Mouse (Mus musculus) embryonic facial prominence, embryonic 15.5 days (tissue): ENCODE results near the gene Hist2h3c1. TPM values are rescaled to one million over a fixed set of nuclear protein-coding genes. Genes with fewer than 3 reads are reported as not detected.
"Not testable (repeated sequence)": the region's sequence is repeated elsewhere in the genome, so short reads cannot be mapped to it uniquely, and the experiment has no call there.

Experiments used
- ATAC-seq: fragments of 200-750 bp; cut with Nextera tagmentation; 2 replicates; pipeline ENCODE4 v1.8.0; 2017; ENCODE audit warnings: low read depth, moderate TSS enrichment; ENCODE audit not compliant: insufficient number of reproducible peaks, low FRiP score, low TSS enrichment
- H3K27ac ChIP-seq: fragments of 300-500 bp; sonication (generic); replicated peaks from 2 replicates; pipeline ENCODE4 v1.5.1; 2015; ENCODE audit warnings: mild to moderate bottlenecking, inconsistent platforms
- H3K27me3 ChIP-seq: fragments of 300-500 bp; sonication (generic); 2 replicates; pipeline ENCODE4 v1.6.1; 2015; ENCODE audit warnings: inconsistent platforms
- H3K36me3 ChIP-seq: fragments of 300-500 bp; sonication (generic); 2 replicates; pipeline ENCODE4 v1.6.1; 2015; ENCODE audit warnings: mild to moderate bottlenecking, inconsistent platforms
- H3K4me1 ChIP-seq: fragments of 300-500 bp; sonication (generic); 2 replicates; pipeline ENCODE4 v1.6.1; 2015; ENCODE audit warnings: inconsistent platforms
- H3K4me2 ChIP-seq: fragments of 300-500 bp; sonication (generic); replicated peaks from 2 replicates; pipeline ENCODE4 v1.6.1; 2015; ENCODE audit warnings: mild to moderate bottlenecking, inconsistent platforms
- H3K4me3 ChIP-seq: fragments of 300-500 bp; sonication (generic); replicated peaks from 2 replicates; pipeline ENCODE4 v1.5.1; 2015; ENCODE audit warnings: mild to moderate bottlenecking, inconsistent platforms
- H3K9ac ChIP-seq: fragments of 300-500 bp; sonication (generic); 2 replicates; pipeline ENCODE4 v1.6.1; 2015; ENCODE audit warnings: inconsistent platforms
- H3K9me3 ChIP-seq: fragments of 300-500 bp; sonication (generic); replicated peaks from 2 replicates; pipeline ENCODE4 v1.6.1; 2016; ENCODE audit warnings: inconsistent platforms
- WGBS: fragments of 180-500 bp; shearing (Covaris S2); methylation state at CpG from one replicate; pipeline ENCODE4 v1.1.7; 2015; 5-methylcytosine and 5-hydroxymethylcytosine counted together
- polyA plus RNA-seq: library from polyadenylated mRNA; unstranded; fragments of >200 nt; fragmentation: Nextera tagmentation; extraction: Ambion mirVana; gene quantifications from 2 replicates; pipeline ENCODE4 v1.2.1, GENCODE M21; 2015

The Hist2h3c1 gene
- polyA plus RNA-seq, 1 experiment from 2014 or later, result 1.6 TPM

DNA sequence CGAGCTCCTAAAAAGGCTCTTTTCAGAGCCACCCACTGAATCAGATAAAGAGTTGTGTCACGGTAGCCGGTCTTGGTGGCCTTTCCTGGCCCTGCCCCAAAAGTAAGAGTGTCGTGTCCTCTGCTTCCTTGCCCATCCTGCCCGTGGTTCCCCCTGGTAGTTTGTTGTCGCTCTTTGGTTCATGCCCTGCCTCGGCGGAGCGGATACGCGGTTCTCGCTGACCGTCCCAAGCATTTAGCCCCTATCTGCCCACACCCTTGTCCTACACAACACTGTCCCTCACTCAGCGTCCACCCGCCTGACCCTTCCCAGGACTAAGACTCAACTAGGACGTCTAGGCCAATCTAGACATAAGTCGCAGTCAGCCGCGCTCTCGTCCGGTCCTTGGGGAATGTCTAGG lies 467 bp upstream of the Hist2h3c1 start:
- Histone ChIP-seq H3K4me1 (peaks cover 27% of the 10 kb centered on the region), H3K4me3 (peak overlapping the region; percentile 36), H3K4me2 (0 out of 2 replicates have a peak overlapping the region, but pooled peaks have one; percentile 25)

DNA sequence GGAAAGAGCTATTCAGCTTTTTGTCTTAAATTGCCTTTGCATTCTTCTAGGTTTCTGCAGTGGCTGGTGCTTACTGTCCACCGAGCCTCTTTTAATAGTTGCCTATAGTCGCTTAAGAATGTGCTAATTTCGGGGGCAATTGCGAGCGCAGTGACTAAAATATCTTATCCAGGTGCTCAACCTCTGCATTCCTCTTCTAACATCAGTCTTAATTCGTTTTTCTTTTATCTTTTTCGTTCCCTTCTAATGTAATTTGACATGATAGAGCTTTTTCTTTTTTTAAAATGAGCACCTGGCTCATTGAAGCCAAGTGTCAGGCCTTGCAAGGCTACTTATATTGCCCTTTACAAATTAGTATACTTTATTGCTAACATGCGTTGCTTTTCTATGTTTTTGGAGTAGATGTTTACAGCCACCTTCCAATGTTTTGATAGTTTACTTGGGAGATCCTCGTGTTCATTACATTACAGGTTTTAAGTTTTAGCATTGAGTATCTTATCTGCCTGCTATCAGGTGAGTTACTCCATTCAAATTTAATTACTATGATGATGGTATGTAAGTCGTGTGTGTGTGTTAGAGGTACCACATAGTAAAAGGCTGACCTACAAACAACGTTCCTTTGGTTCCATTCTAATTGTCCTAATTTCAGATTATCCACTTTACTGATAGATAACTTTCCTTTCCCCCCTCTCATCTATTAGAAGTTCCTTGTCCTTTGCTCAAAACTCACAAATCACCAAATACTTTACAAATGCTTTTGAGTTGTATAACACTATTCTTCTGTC lies 1.1 kb downstream of the Hist2h3c1 start:
- Histone ChIP-seq H3K27ac (0 out of 2 replicates have a peak overlapping the region, but pooled peaks have one; percentile 51), H3K4me3 (peak overlapping the region; percentile 41), H3K9me3 (no peaks in the 10 kb centered on the region), H3K36me3 (no peaks in the 10 kb centered on the region), H3K4me1 (peaks cover 22% of the 10 kb centered on the region), H3K9ac (peak overlapping the region; percentile 40), H3K4me2 (peak overlapping the region; percentile 44), H3K27me3 (no peaks in the 10 kb centered on the region)
- ATAC-seq, result no peak
- 1% methylated on average over 11 of the region's 11 CpGs for WGBS

More for the DNA sequence above, 467 bp upstream of the Hist2h3c1 start:
- not testable (repeated sequence) for H3K9me3 ChIP-seq, ATAC-seq, H3K27me3 ChIP-seq, H3K36me3 ChIP-seq, H3K9ac ChIP-seq
- H3K27ac ChIP-seq, result peak overlapping the region; percentile 83; the same call in 1 of the 2 replicates
- WGBS, result under 1% methylated on average over 11 of the region's 21 CpGs

- no peaks in the 10 kb centered on the region for H3K9me3 ChIP-seq
- H3K27ac ChIP-seq, result no peak overlapping the region
- H3K4me3 ChIP-seq, result peak overlapping the region; percentile 41
- no peaks in the 10 kb centered on the region for H3K27me3 ChIP-seq
- no peak overlapping the region for H3K9ac ChIP-seq
- WGBS, result 51% methylated on average over 6 of the region's 6 CpGs
- peaks cover 19% of the 10 kb centered on the region for H3K4me1 ChIP-seq
- H3K36me3 ChIP-seq, result no peaks in the 10 kb centered on the region
- peak overlapping the region; percentile 44 for H3K4me2 ChIP-seq
- ATAC-seq, result no peak
Observed at GRCm38 (mm10) chr3:96248141-96249033, 1.9 kb downstream of the Hist2h3c1 start.

GRCm38 (mm10) chr3:96249034-96249345 lies 2.5 kb downstream of the Hist2h3c1 start:
- H3K4me2 ChIP-seq, result peak overlapping the region; percentile 44
- no peaks in the 10 kb centered on the region for H3K36me3 ChIP-seq
- peaks cover 17% of the 10 kb centered on the region for H3K4me1 ChIP-seq
- peak overlapping the region; percentile 41; the same call in 1 of the 2 replicates for H3K4me3 ChIP-seq
- no peak overlapping the region for H3K27ac ChIP-seq
- 53% methylated on average over 4 of the region's 4 CpGs for WGBS
- H3K9ac ChIP-seq, result no peak overlapping the region
- H3K9me3 ChIP-seq, result no peaks in the 10 kb centered on the region
- no peaks in the 10 kb centered on the region for H3K27me3 ChIP-seq
- ATAC-seq, result no peak

- no peaks in the 10 kb centered on the region for H3K9me3 ChIP-seq
- H3K4me1 ChIP-seq, result peaks cover 15% of the 10 kb centered on the region; the same call in 1 of the 2 replicates
- WGBS, result 49% methylated on average over 3 of the region's 3 CpGs
- H3K4me2 ChIP-seq, result no peak overlapping the region
- no peaks in the 10 kb centered on the region for H3K36me3 ChIP-seq
- H3K27ac ChIP-seq, result no peak overlapping the region
- H3K9ac ChIP-seq, result no peak overlapping the region
- no peaks in the 10 kb centered on the region for H3K27me3 ChIP-seq
- H3K4me3 ChIP-seq, result no peak overlapping the region
- no peak for ATAC-seq
Observed at GRCm38 (mm10) chr3:96250890-96251289, 4.4 kb downstream of the Hist2h3c1 start.

- H3K9ac ChIP-seq, result no peak overlapping the region
- no peaks in the 10 kb centered on the region for H3K27me3 ChIP-seq
- peaks cover 15% of the 10 kb centered on the region; the same call in 1 of the 2 replicates for H3K4me1 ChIP-seq
- no peak overlapping the region for H3K27ac ChIP-seq
- no peak overlapping the region for H3K4me3 ChIP-seq
- ATAC-seq, result no peak
- H3K4me2 ChIP-seq, result no peak overlapping the region
- no peaks in the 10 kb centered on the region for H3K36me3 ChIP-seq
- H3K9me3 ChIP-seq, result no peaks in the 10 kb centered on the region
- 83% methylated on average over 3 of the region's 3 CpGs for WGBS
Observed at GRCm38 (mm10) chr3:96251787-96252186, 5.3 kb downstream of the Hist2h3c1 start.

GRCm38 (mm10) chr3:96254683-96255355 lies 8.3 kb downstream of the Hist2h3c1 start:
- Histone ChIP-seq H3K4me1 (0 out of 2 replicates have a peak, but pooled peaks cover 5% of the 10 kb centered on the region), H3K9ac (no peak overlapping the region), H3K4me2 (no peak overlapping the region), H3K36me3 (no peaks in the 10 kb centered on the region), H3K27ac (no peak overlapping the region), H3K4me3 (no peak overlapping the region), H3K9me3 (no peaks in the 10 kb centered on the region), H3K27me3 (no peaks in the 10 kb centered on the region)
- no peak for ATAC-seq
- WGBS, result 37% methylated on average over 10 of the region's 10 CpGs

- Histone ChIP-seq H3K27ac (no peak overlapping the region), H3K4me3 (no peak overlapping the region), H3K9me3 (no peaks in the 10 kb centered on the region), H3K36me3 (no peaks in the 10 kb centered on the region), H3K4me2 (no peak overlapping the region), H3K27me3 (no peaks in the 10 kb centered on the region), H3K9ac (no peak overlapping the region), H3K4me1 (0 out of 2 replicates have a peak, but pooled peaks cover 5% of the 10 kb centered on the region)
- 68% methylated on average over 5 of the region's 5 CpGs for WGBS
- no peak for ATAC-seq
Observed at GRCm38 (mm10) chr3:96255926-96256593, 9.6 kb downstream of the Hist2h3c1 start.

DNA sequence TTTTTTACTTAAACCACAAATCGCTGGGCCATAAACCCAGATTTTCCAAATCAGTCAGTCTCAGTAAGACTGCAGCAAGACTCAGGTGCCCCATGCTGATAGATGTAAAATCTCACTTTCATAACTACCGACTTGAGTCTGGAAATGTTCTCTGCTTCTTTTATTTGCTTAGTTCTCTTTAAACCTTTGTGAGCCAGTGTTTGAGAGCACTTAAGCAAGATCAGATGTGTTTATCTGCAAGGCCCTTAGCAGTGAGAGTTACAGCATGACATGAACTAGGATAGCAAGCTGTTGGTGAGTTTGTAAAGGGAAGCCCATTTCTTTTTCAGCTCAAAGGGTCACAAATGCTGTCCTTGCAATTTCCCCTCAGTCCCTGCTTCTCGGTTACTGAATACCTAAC lies 10.7 kb downstream of the Hist2h3c1 start:
- Histone ChIP-seq H3K4me1 (peaks cover 12% of the 10 kb centered on the region), H3K9ac (no peak overlapping the region), H3K9me3 (no peaks in the 10 kb centered on the region), H3K27me3 (no peaks in the 10 kb centered on the region), H3K36me3 (no peaks in the 10 kb centered on the region), H3K27ac (no peak overlapping the region), H3K4me2 (no peak overlapping the region), H3K4me3 (no peak overlapping the region)
- WGBS, result 63% methylated on average over 3 of the region's 3 CpGs
- no peak for ATAC-seq

DNA sequence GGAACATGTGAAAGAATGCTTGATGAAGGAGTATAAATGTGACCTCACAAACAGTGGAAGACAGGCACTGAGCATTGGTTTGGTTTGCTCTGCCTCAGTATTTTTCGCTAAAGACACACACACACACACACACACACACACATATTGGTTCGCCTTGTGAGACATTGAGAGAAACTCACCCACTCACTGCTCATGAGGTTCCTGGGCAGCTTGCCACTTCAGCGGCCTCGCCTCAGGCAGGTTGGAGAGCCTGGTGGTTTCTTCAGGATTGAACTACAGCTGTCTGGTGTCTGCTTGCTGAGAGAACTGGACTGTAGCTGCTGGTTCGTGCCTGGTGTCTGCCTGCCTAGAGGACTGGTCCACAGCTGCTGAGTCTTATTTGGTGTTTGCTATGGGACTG lies 13.7 kb downstream of the Hist2h3c1 start:
- no peak for ATAC-seq
- H3K27me3 ChIP-seq, result no peaks in the 10 kb centered on the region
- H3K4me3 ChIP-seq, result no peak overlapping the region
- H3K4me2 ChIP-seq, result no peak overlapping the region
- H3K9ac ChIP-seq, result no peak overlapping the region
- H3K36me3 ChIP-seq, result no peaks in the 10 kb centered on the region
- H3K4me1 ChIP-seq, result peaks cover 21% of the 10 kb centered on the region
- 94% methylated on average over 5 of the region's 5 CpGs for WGBS
- H3K27ac ChIP-seq, result no peak overlapping the region
- H3K9me3 ChIP-seq, result no peaks in the 10 kb centered on the region
